Mouse (Mus musculus) thymus, postnatal 4 days (tissue): ENCODE results near the gene Gpr101.

Source experiments
- DNase-seq: peaks from one replicate; pipeline ENCODE4 v3.0.0; 2021

Gpr101 gene

GRCm38 (mm10) chrX:57503634-57504033, at the start of gene Gpr101:
Gene Gpr101, minus strand, starts transcription at chrX:57503757.
- DNase-seq = peak; percentile 9

DNA sequence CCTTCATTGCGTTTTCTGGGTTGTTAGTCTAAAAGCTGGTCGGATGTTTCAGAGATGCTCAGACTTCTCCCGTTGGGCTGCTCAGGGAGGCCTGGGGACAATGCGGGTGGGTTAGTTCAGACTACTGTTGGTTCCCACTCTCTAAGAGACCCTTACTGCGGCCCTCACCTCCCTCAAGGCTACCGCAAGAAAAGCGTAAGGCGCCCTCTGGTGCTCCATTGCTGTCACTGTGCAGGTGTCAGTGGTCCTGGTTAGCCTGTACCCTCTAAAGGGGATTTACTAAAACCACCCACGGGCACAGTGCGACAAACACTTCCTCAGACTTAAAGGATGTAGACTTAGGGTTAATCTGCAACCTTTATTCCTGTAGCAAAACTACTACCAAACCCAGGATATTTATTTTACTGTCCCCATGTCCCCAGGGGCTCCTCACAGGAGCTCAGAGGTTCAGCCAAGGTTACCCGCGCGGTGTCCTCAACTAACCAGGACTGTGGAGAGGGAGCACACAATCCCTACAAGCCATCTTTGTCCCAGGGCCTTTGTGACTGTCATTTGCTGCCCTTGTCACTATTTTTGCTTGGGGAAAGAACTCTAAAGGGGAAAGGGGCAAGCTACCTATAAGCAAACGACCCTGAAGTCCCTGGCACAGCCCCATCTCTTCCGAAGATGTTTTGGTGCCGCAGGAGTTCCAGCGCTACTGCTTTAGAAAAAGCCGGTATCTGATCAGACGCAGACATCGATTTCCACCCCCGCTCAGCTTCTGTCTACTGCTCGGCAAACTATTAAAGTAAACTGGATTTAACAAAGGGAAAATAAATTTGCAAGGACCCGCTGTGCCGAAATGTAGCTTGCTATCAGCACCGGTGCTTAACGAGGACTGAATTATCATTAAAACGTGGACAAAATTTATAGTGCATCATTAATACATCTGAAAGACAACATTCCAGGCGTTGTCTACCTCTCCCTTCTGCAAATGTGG, 17.8 kb upstream of the Gpr101 start:
- DNase-seq = peak; percentile 23

DNA sequence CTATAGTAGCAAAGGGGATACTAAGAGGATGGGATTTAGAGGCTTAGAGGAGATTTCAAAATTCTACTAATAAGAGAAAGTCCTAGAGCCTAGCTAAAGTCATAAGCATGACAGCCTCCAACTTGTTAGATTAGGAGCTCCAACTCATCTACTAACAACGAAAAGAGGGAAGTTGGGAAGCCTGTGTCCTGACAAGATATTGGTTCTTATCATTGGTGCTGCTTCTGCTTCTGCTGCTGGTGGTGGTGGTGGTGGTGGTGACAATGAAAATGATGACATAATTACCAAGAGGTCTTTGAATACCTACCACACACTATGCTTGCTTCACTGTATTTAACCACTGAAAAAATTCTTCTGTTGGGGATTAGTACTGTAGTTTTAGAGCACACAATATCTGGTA, 2.7 kb upstream of the Gpr101 start:
- DNase-seq = no peak
